Mouse (Mus musculus) forebrain, embryonic 12.5 days (tissue): ENCODE measurements around the gene Abtb2. TPM values are rescaled to one million over a fixed set of nuclear protein-coding genes. Genes with fewer than 3 reads are reported as not detected.

Experiments
- ATAC-seq: fragments of 200-750 bp; cut with Nextera tagmentation; 2 replicates; pipeline ENCODE4 v1.8.0; 2017; ENCODE audit warnings: moderate TSS enrichment; ENCODE audit not compliant: low FRiP score
- H3K27ac ChIP-seq: fragments of 300-500 bp; sonication (generic); 2 replicates; pipeline ENCODE4 v1.5.1; 2016; ENCODE audit warnings: mild to moderate bottlenecking
- H3K27me3 ChIP-seq: fragments of 300-500 bp; sonication (generic); 2 replicates; pipeline ENCODE4 v1.6.1; 2016; ENCODE audit warnings: mild to moderate bottlenecking
- H3K36me3 ChIP-seq: fragments of 300-500 bp; sonication (generic); replicated peaks from 2 replicates; pipeline ENCODE4 v1.6.1; 2016; ENCODE audit warnings: mild to moderate bottlenecking
- H3K4me1 ChIP-seq: fragments of 300-500 bp; sonication (generic); 2 replicates; pipeline ENCODE4 v1.6.1; 2016
- H3K4me2 ChIP-seq: fragments of 300-500 bp; sonication (generic); 2 replicates; pipeline ENCODE4 v1.6.1; 2016; ENCODE audit warnings: mild to moderate bottlenecking, moderate library complexity
- H3K4me3 ChIP-seq: fragments of 300-500 bp; sonication (generic); replicated peaks from 2 replicates; pipeline ENCODE4 v1.5.1; 2016; ENCODE audit warnings: mild to moderate bottlenecking
- H3K9ac ChIP-seq: fragments of 300-500 bp; sonication (generic); 2 replicates; pipeline ENCODE4 v1.6.1; 2016; ENCODE audit warnings: mild to moderate bottlenecking
- H3K9me3 ChIP-seq: fragments of 300-500 bp; sonication (generic); 2 replicates; pipeline ENCODE4 v1.6.1; 2016
- WGBS: fragments of 180-500 bp; shearing (Covaris S2); methylation state at CpG from one replicate; pipeline ENCODE4 v1.1.7; 2016; 5-methylcytosine and 5-hydroxymethylcytosine counted together
- polyA plus RNA-seq: library from polyadenylated mRNA; unstranded; fragments of >200 nt; fragmentation: Nextera tagmentation; extraction: Ambion mirVana; gene quantifications from 2 replicates; pipeline ENCODE4 v1.2.1, GENCODE M21; 2016

Gene Abtb2
- polyA plus RNA-seq, 1 experiment from 2014 or later, result 14.9 TPM

GRCm38 (mm10) chr2:103687143-103687542 lies 121.0 kb downstream of the Abtb2 start:
- H3K4me1 ChIP-seq, result peaks cover 35% of the 10 kb centered on the region
- no peak overlapping the region for H3K27ac ChIP-seq
- ATAC-seq, result no peak

GRCm38 (mm10) chr2:103687888-103688287 lies 121.8 kb downstream of the Abtb2 start:
- H3K4me2 ChIP-seq, result no peak overlapping the region
- no peaks in the 10 kb centered on the region for H3K9me3 ChIP-seq
- no peak for ATAC-seq
- no peak overlapping the region for H3K9ac ChIP-seq
- no peak overlapping the region for H3K4me3 ChIP-seq
- 0 out of 2 replicates have a peak, but pooled peaks cover 3% of the 10 kb centered on the region for H3K36me3 ChIP-seq
- H3K4me1 ChIP-seq, result peaks cover 28% of the 10 kb centered on the region
- H3K27me3 ChIP-seq, result no peaks in the 10 kb centered on the region
- no peak overlapping the region for H3K27ac ChIP-seq

More at GRCm38 (mm10) chr2:103687143-103687542, 121.0 kb downstream of the Abtb2 start:
- H3K9ac ChIP-seq, result no peak overlapping the region
- H3K4me3 ChIP-seq, result no peak overlapping the region
- H3K36me3 ChIP-seq, result 0 out of 2 replicates have a peak, but pooled peaks cover 3% of the 10 kb centered on the region
- H3K4me2 ChIP-seq, result no peak overlapping the region
- no peaks in the 10 kb centered on the region for H3K9me3 ChIP-seq
- H3K27me3 ChIP-seq, result no peaks in the 10 kb centered on the region

- H3K36me3 ChIP-seq, result no peaks in the 10 kb centered on the region
- 19% methylated on average over 6 of the region's 6 CpGs for WGBS
- no peak overlapping the region for H3K4me2 ChIP-seq
- no peaks in the 10 kb centered on the region for H3K27me3 ChIP-seq
- no peak overlapping the region for H3K9ac ChIP-seq
- H3K27ac ChIP-seq, result peak overlapping the region; percentile 37
- ATAC-seq, result no peak
- H3K4me3 ChIP-seq, result no peak overlapping the region
- H3K9me3 ChIP-seq, result no peaks in the 10 kb centered on the region
- H3K4me1 ChIP-seq, result peaks cover 19% of the 10 kb centered on the region
These were observed 124.3 kb downstream of the Abtb2 start for GRCm38 (mm10) chr2:103690425-103690824.

GRCm38 (mm10) chr2:103690828-103691227 lies 124.7 kb downstream of the Abtb2 start:
- Histone ChIP-seq H3K4me2 (no peak overlapping the region), H3K27ac (peak overlapping the region; percentile 37), H3K4me1 (peaks cover 18% of the 10 kb centered on the region), H3K36me3 (no peaks in the 10 kb centered on the region), H3K9me3 (no peaks in the 10 kb centered on the region), H3K27me3 (no peaks in the 10 kb centered on the region), H3K9ac (no peak overlapping the region), H3K4me3 (no peak overlapping the region)
- 49% methylated on average over 5 of the region's 5 CpGs for WGBS
- no peak for ATAC-seq

GRCm38 (mm10) chr2:103691278-103691677 lies 125.2 kb downstream of the Abtb2 start:
- ATAC-seq, result no peak
- Histone ChIP-seq H3K4me3 (no peak overlapping the region), H3K27ac (no peak overlapping the region), H3K4me1 (peaks cover 18% of the 10 kb centered on the region), H3K9ac (no peak overlapping the region), H3K4me2 (no peak overlapping the region), H3K27me3 (no peaks in the 10 kb centered on the region), H3K9me3 (no peaks in the 10 kb centered on the region), H3K36me3 (no peaks in the 10 kb centered on the region)
- 70% methylated on average over 1 of the region's 1 CpGs for WGBS

GRCm38 (mm10) chr2:103692810-103693209 lies 126.7 kb downstream of the Abtb2 start:
- Histone ChIP-seq H3K4me3 (no peak overlapping the region), H3K4me2 (no peak overlapping the region), H3K9me3 (no peaks in the 10 kb centered on the region), H3K27me3 (no peaks in the 10 kb centered on the region), H3K4me1 (peaks cover 14% of the 10 kb centered on the region), H3K36me3 (no peaks in the 10 kb centered on the region), H3K9ac (no peak overlapping the region), H3K27ac (no peak overlapping the region)
- no peak for ATAC-seq
- 84% methylated on average over 1 of the region's 1 CpGs for WGBS

GRCm38 (mm10) chr2:103694777-103695563 lies 128.9 kb downstream of the Abtb2 start:
- no peaks in the 10 kb centered on the region for H3K27me3 ChIP-seq
- ATAC-seq, result no peak
- no peak overlapping the region for H3K4me3 ChIP-seq
- H3K9ac ChIP-seq, result no peak overlapping the region
- H3K27ac ChIP-seq, result no peak overlapping the region
- peaks cover 16% of the 10 kb centered on the region for H3K4me1 ChIP-seq
- no peak overlapping the region for H3K4me2 ChIP-seq
- WGBS, result 77% methylated on average over 4 of the region's 4 CpGs
- H3K36me3 ChIP-seq, result no peaks in the 10 kb centered on the region
- H3K9me3 ChIP-seq, result no peaks in the 10 kb centered on the region

- no peak for ATAC-seq
- H3K9me3 ChIP-seq, result no peaks in the 10 kb centered on the region
- H3K27ac ChIP-seq, result no peak overlapping the region
- no peak overlapping the region for H3K9ac ChIP-seq
- WGBS, result 85% methylated on average over 3 of the region's 3 CpGs
- no peak overlapping the region for H3K4me2 ChIP-seq
- peaks cover 7% of the 10 kb centered on the region; the same call in 1 of the 2 replicates for H3K4me1 ChIP-seq
- no peaks in the 10 kb centered on the region for H3K36me3 ChIP-seq
- no peak overlapping the region for H3K4me3 ChIP-seq
- no peaks in the 10 kb centered on the region for H3K27me3 ChIP-seq
These were observed 130.1 kb downstream of the Abtb2 start for GRCm38 (mm10) chr2:103696177-103696576.

- WGBS, result 74% methylated on average over 12 of the region's 12 CpGs
- H3K4me2 ChIP-seq, result no peak overlapping the region
These were observed 134.4 kb downstream of the Abtb2 start for GRCm38 (mm10) chr2:103700514-103700913.

GRCm38 (mm10) chr2:103703336-103703735 lies 137.2 kb downstream of the Abtb2 start:
- ATAC-seq, result no peak

More at GRCm38 (mm10) chr2:103700514-103700913, 134.4 kb downstream of the Abtb2 start:
- ATAC-seq, result peak; percentile 53; the same call in 1 of the 2 replicates
- Histone ChIP-seq H3K9me3 (no peaks in the 10 kb centered on the region), H3K9ac (no peak overlapping the region), H3K4me3 (no peak overlapping the region), H3K27me3 (no peaks in the 10 kb centered on the region; the same call in 1 of the 2 replicates), H3K4me1 (0 out of 2 replicates have a peak, but pooled peaks cover 6% of the 10 kb centered on the region), H3K36me3 (peaks cover 12% of the 10 kb centered on the region; the same call in 1 of the 2 replicates), H3K27ac (no peak overlapping the region)

GRCm38 (mm10) chr2:103703865-103704264 lies 137.8 kb downstream of the Abtb2 start:
- no peak for ATAC-seq
- no peaks in the 10 kb centered on the region for H3K9me3 ChIP-seq
- H3K4me3 ChIP-seq, result no peak overlapping the region
- H3K36me3 ChIP-seq, result peaks cover 12% of the 10 kb centered on the region
- H3K27ac ChIP-seq, result no peak overlapping the region
- H3K4me2 ChIP-seq, result no peak overlapping the region
- H3K27me3 ChIP-seq, result no peaks in the 10 kb centered on the region; the same call in 1 of the 2 replicates
- H3K9ac ChIP-seq, result no peak overlapping the region
- peaks cover 11% of the 10 kb centered on the region; the same call in 1 of the 2 replicates for H3K4me1 ChIP-seq
- 92% methylated on average over 4 of the region's 4 CpGs for WGBS

More at GRCm38 (mm10) chr2:103703336-103703735, 137.2 kb downstream of the Abtb2 start:
- H3K27ac ChIP-seq, result no peak overlapping the region
- peaks cover 11% of the 10 kb centered on the region; the same call in 1 of the 2 replicates for H3K4me1 ChIP-seq
- no peak overlapping the region for H3K4me2 ChIP-seq
- H3K4me3 ChIP-seq, result no peak overlapping the region
- no peaks in the 10 kb centered on the region for H3K9me3 ChIP-seq
- WGBS, result 85% methylated on average over 10 of the region's 10 CpGs
- peaks cover 12% of the 10 kb centered on the region for H3K36me3 ChIP-seq
- H3K9ac ChIP-seq, result no peak overlapping the region
- no peaks in the 10 kb centered on the region; the same call in 1 of the 2 replicates for H3K27me3 ChIP-seq

GRCm38 (mm10) chr2:103705826-103706225 lies 139.7 kb downstream of the Abtb2 start:
- ATAC-seq, result no peak
- 85% methylated on average over 4 of the region's 4 CpGs for whole genome bisulfite sequencing
- Histone ChIP-seq H3K4me3 (no peak overlapping the region), H3K27me3 (no peaks in the 10 kb centered on the region; the same call in 1 of the 2 replicates), H3K9ac (no peak overlapping the region), H3K27ac (no peak overlapping the region), H3K9me3 (no peaks in the 10 kb centered on the region), H3K36me3 (peaks cover 29% of the 10 kb centered on the region), H3K4me2 (no peak overlapping the region), H3K4me1 (peaks cover 5% of the 10 kb centered on the region; the same call in 1 of the 2 replicates)
